Mouse (Mus musculus) heart, postnatal 25 days (tissue): ENCODE data around the gene Ankrd34c. TPM values are rescaled to one million over a fixed set of nuclear protein-coding genes. Genes with fewer than 3 reads are reported as not detected.

Experiments
- DNase-seq: peaks from one replicate; pipeline ENCODE4 v3.0.0; 2022; ENCODE audit warnings: low spot score
- intact Hi-C: fragments of 180-260 bp; cut with DNase I; formaldehyde crosslinking; loops from one replicate; pipeline ENCODE4 v1.15.1; 2025
- total RNA-seq, 2 experiments: library from RNA; stranded (reverse); gene quantifications; 2 replicates each; pipeline ENCODE4 v1.2.3; 2021

Ankrd34c gene
- total RNA-seq, 2 experiments from 2014 or later = not detected

- intact Hi-C loops = no loop called here
- no peak for DNase-seq
These were observed 50.6 kb downstream of the Ankrd34c start for GRCm38 (mm10) chr9:89687503-89688226.

GRCm38 (mm10) chr9:89686262-89686661, 52.0 kb downstream of the Ankrd34c start:
- intact Hi-C loops = no loop called here
- no peak for DNase-seq

- intact Hi-C loops = loop anchor here (5.0 kb wide), 1 partner anchor 452 kb away; no protein-coding TSS in a partner anchor
- no peak for DNase-seq
These were observed 59.3 kb downstream of the Ankrd34c start for GRCm38 (mm10) chr9:89678974-89679373.

Other genes with a start within 250 kb of the Ankrd34c start
- under 1 TPM; 0.08 to 0.11 TPM for gene Minar1, start 115.3 kb downstream of the Ankrd34c start, total RNA-seq
- gene Tmed3, start 33.4 kb downstream of the Ankrd34c start, total RNA-seq = 10 to 100 TPM; 21.2 to 28.0 TPM
- under 1 TPM in 1 of 2 experiments, not detected in 1; 0.06 TPM for gene Rasgrf1, start 171.4 kb upstream of the Ankrd34c start, total RNA-seq